Mouse (Mus musculus): ENCODE measurements around the gene B3gat3. TPM values are rescaled to one million over a fixed set of nuclear protein-coding genes. Genes with fewer than 3 reads are reported as not detected.

B3gat3 gene
- polyA plus RNA-seq, 1 experiment = 40.8 TPM

DNA sequence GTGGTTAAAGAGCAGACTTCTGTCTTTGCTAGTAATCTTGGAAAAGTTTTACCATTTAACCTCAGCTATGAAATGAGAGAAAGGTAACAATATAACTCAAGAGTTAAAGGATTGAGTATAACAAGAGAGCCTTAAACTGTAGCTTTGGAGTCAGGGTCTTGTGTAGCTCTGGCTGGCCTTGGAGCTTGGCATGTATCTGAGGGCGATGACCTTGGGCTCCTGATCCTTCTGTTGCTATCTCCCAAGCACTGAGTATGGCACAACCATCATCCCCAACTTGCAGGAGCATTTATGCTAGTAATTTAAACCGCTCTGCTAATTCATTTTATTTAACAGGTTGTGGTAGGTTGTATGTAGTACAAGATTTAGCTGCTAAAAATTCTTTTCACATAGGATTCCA, 55.3 kb downstream of the B3gat3 start:
- no peak overlapping the region for H3K4me3 ChIP-seq (ENCODE audit: insufficient read depth, low read length)
- peaks cover 4% of the 10 kb centered on the region for H3K4me1 ChIP-seq (ENCODE audit: control insufficient read depth, insufficient read depth, low read length)
- TF ChIP-seq CTCF (IDR thresholded peaks at IDR 0.05; ENCODE audit: low read depth, low read length) (no peak), POLR2A (IDR thresholded peaks at IDR 0.05; ENCODE audit: borderline replicate concordance, low read depth, low read length) (no peak)
- H3K27ac ChIP-seq (ENCODE audit: insufficient read depth, low read depth, low read length) = no peak overlapping the region

DNA sequence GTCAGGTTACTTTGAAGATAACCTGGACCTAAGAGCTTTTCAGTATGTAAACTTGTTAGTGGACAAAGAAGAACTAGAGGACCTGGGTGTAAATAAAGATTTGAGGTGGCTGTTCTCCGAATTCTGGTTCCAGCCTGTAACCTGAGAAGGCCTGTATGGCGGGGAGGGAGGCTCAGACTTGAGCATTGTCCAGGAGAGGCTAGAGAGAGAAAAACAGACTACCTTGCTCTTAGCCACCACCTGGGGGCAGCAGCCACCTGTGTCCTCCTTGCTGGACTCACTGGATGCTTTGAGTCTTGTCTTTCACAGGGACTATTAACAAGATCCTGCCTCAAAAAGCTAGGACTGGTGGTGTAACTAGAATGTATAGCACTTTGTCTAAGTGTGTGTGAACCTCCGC, 56.4 kb downstream of the B3gat3 start:
- Histone ChIP-seq H3K27ac (ENCODE audit: insufficient read depth, low read depth, low read length) (no peak overlapping the region), H3K4me3 (ENCODE audit: insufficient read depth, low read length) (no peak overlapping the region), H3K4me1 (ENCODE audit: control insufficient read depth, insufficient read depth, low read length) (peaks cover 12% of the 10 kb centered on the region)
- TF ChIP-seq POLR2A (IDR thresholded peaks at IDR 0.05; ENCODE audit: borderline replicate concordance, low read depth, low read length) (no peak), CTCF (IDR thresholded peaks at IDR 0.05; ENCODE audit: low read depth, low read length) (peak; percentile 44; the same call in 1 of the 2 replicates)

Other genes starting within 250 kb of the B3gat3 start
- 160 and 172 TPM in 2 replicates for gene Slc3a2, start 197.0 kb upstream of the B3gat3 start, polyA plus RNA-seq (2012; ENCODE audit: insufficient read depth, insufficient read length, missing spikeins)
- gene Wdr74, start 184.5 kb upstream of the B3gat3 start, polyA plus RNA-seq (2012; ENCODE audit: insufficient read depth, insufficient read length, missing spikeins) = 22.2 and 25.8 TPM in 2 replicates
- not detected in 2 replicates for gene 1700092M07Rik, start 179.7 kb upstream of the B3gat3 start, polyA plus RNA-seq (2012; ENCODE audit: insufficient read depth, insufficient read length, missing spikeins)
- gene Stx5a, start 179.0 kb upstream of the B3gat3 start, polyA plus RNA-seq (2012; ENCODE audit: insufficient read depth, insufficient read length, missing spikeins) = 84.2 and 100 TPM in 2 replicates
- gene Nxf1, start 163.3 kb upstream of the B3gat3 start, polyA plus RNA-seq (2012; ENCODE audit: insufficient read depth, insufficient read length, missing spikeins) = 142 and 162 TPM in 2 replicates
- gene Tmem223, start 149.4 kb upstream of the B3gat3 start, polyA plus RNA-seq (2012; ENCODE audit: insufficient read depth, insufficient read length, missing spikeins) = 28.3 and 34.4 TPM in 2 replicates
- gene Tmem179b, start 145.9 kb upstream of the B3gat3 start, polyA plus RNA-seq (2012; ENCODE audit: insufficient read depth, insufficient read length, missing spikeins) = 147 and 148 TPM in 2 replicates
- 14.8 and 18.1 TPM in 2 replicates for gene Taf6l, start 134.0 kb upstream of the B3gat3 start, polyA plus RNA-seq (2012; ENCODE audit: insufficient read depth, insufficient read length, missing spikeins)
- gene Polr2g, start 121.8 kb upstream of the B3gat3 start, polyA plus RNA-seq (2012; ENCODE audit: insufficient read depth, insufficient read length, missing spikeins) = 62.4 and 62.5 TPM in 2 replicates
- gene Zbtb3, start 117.8 kb upstream of the B3gat3 start, polyA plus RNA-seq (2012; ENCODE audit: insufficient read depth, insufficient read length, missing spikeins) = 2.0 and 2.4 TPM in 2 replicates
- gene Ttc9c, start 101.0 kb upstream of the B3gat3 start, polyA plus RNA-seq (2012; ENCODE audit: insufficient read depth, insufficient read length, missing spikeins) = 37.6 and 38.7 TPM in 2 replicates
- 94.2 and 102 TPM in 2 replicates for gene Hnrnpul2, start 100.4 kb upstream of the B3gat3 start, polyA plus RNA-seq (2012; ENCODE audit: insufficient read depth, insufficient read length, missing spikeins)
- 45.4 and 59.2 TPM in 2 replicates for gene AC129217.1, start 90.6 kb upstream of the B3gat3 start, polyA plus RNA-seq (2012; ENCODE audit: insufficient read depth, insufficient read length, missing spikeins)
- gene Bscl2, start 82.9 kb upstream of the B3gat3 start, polyA plus RNA-seq (2012; ENCODE audit: insufficient read depth, insufficient read length, missing spikeins) = 77.4 and 81.8 TPM in 2 replicates
- not detected in 2 replicates for gene Gng3, start 81.2 kb upstream of the B3gat3 start, polyA plus RNA-seq (2012; ENCODE audit: insufficient read depth, insufficient read length, missing spikeins)
- gene Lrrn4cl, start 69.6 kb upstream of the B3gat3 start, polyA plus RNA-seq (2012; ENCODE audit: insufficient read depth, insufficient read length, missing spikeins) = not detected in 2 replicates
- 193 and 215 TPM in 2 replicates for gene Ubxn1, start 48.9 kb upstream of the B3gat3 start, polyA plus RNA-seq (2012; ENCODE audit: insufficient read depth, insufficient read length, missing spikeins)
- 37.2 and 40.9 TPM in 2 replicates for gene Uqcc3, start 39.5 kb upstream of the B3gat3 start, polyA plus RNA-seq (2012; ENCODE audit: insufficient read depth, insufficient read length, missing spikeins)
- gene Lbhd1, start 36.6 kb upstream of the B3gat3 start, polyA plus RNA-seq (2012; ENCODE audit: insufficient read depth, insufficient read length, missing spikeins) = 12.6 and 13.7 TPM in 2 replicates
- gene Gm49403, start 36.4 kb upstream of the B3gat3 start, polyA plus RNA-seq (2012; ENCODE audit: insufficient read depth, insufficient read length, missing spikeins) = not detected in 2 replicates
- 40.1 and 43.1 TPM in 2 replicates for gene 1810009A15Rik, start 31.5 kb upstream of the B3gat3 start, polyA plus RNA-seq (2012; ENCODE audit: insufficient read depth, insufficient read length, missing spikeins)
- 4.9 TPM in 1 of 2 replicates, not detected in the other for gene Gm49416, start 31.4 kb upstream of the B3gat3 start, polyA plus RNA-seq (2012; ENCODE audit: insufficient read depth, insufficient read length, missing spikeins)
- gene Ints5, start 27.4 kb upstream of the B3gat3 start, polyA plus RNA-seq (2012; ENCODE audit: insufficient read depth, insufficient read length, missing spikeins) = 11.5 and 11.8 TPM in 2 replicates
- gene Ganab, start 22.3 kb upstream of the B3gat3 start, polyA plus RNA-seq (2012; ENCODE audit: insufficient read depth, insufficient read length, missing spikeins) = 82.5 and 91.3 TPM in 2 replicates
- gene Rom1, start 9.0 kb downstream of the B3gat3 start, polyA plus RNA-seq (2012; ENCODE audit: insufficient read depth, insufficient read length, missing spikeins) = 2.5 and 3.6 TPM in 2 replicates
- 33.1 and 33.7 TPM in 2 replicates for gene Eml3, start 9.2 kb downstream of the B3gat3 start, polyA plus RNA-seq (2012; ENCODE audit: insufficient read depth, insufficient read length, missing spikeins)
- 78.6 and 81.2 TPM in 2 replicates for gene Mta2, start 21.5 kb downstream of the B3gat3 start, polyA plus RNA-seq (2012; ENCODE audit: insufficient read depth, insufficient read length, missing spikeins)
- 12.5 and 14.6 TPM in 2 replicates for gene Tut1, start 33.5 kb downstream of the B3gat3 start, polyA plus RNA-seq (2012; ENCODE audit: insufficient read depth, insufficient read length, missing spikeins)
- gene Eef1g, start 46.7 kb downstream of the B3gat3 start, polyA plus RNA-seq (2012; ENCODE audit: insufficient read depth, insufficient read length, missing spikeins) = 220 and 226 TPM in 2 replicates
- gene Ahnak, start 68.9 kb downstream of the B3gat3 start, polyA plus RNA-seq (2012; ENCODE audit: insufficient read depth, insufficient read length, missing spikeins) = 440 and 513 TPM in 2 replicates
- not detected in 2 replicates for gene Scgb1a1, start 167.6 kb downstream of the B3gat3 start, polyA plus RNA-seq (2012; ENCODE audit: insufficient read depth, insufficient read length, missing spikeins)
- gene Asrgl1, start 215.3 kb downstream of the B3gat3 start, polyA plus RNA-seq (2012; ENCODE audit: insufficient read depth, insufficient read length, missing spikeins) = 4.0 and 6.0 TPM in 2 replicates

Measured in bone marrow macrophage, adult 2 months (primary cell).